Mouse (Mus musculus) kidney, postnatal 0 days (tissue): ENCODE measurements around the gene Dvl1. TPM values are rescaled to one million over a fixed set of nuclear protein-coding genes. Genes with fewer than 3 reads are reported as not detected.

ENCODE experiments used
- ATAC-seq: fragments of 200-750 bp; cut with Nextera tagmentation; replicated peaks from 2 replicates; pipeline ENCODE4 v1.8.0; 2017; ENCODE audit warnings: low read depth, moderate number of reproducible peaks, moderate TSS enrichment, moderate library complexity; ENCODE audit not compliant: low FRiP score
- DNase-seq: peaks from one replicate; pipeline ENCODE4 v3.0.0-alpha.2; 2016; ENCODE audit warnings: low spot score
- H3K27ac ChIP-seq: fragments of 300-500 bp; sonication (generic); 2 replicates; pipeline ENCODE4 v1.5.1; 2014; ENCODE audit warnings: mild to moderate bottlenecking
- H3K27me3 ChIP-seq: fragments of 300-500 bp; sonication (generic); 2 replicates; pipeline ENCODE4 v1.6.1; 2014; ENCODE audit warnings: low read length, mixed read lengths; ENCODE audit not compliant: insufficient read depth
- H3K36me3 ChIP-seq: fragments of 300-500 bp; sonication (generic); 2 replicates; pipeline ENCODE4 v1.6.1; 2014; ENCODE audit warnings: low read length, mixed read lengths; ENCODE audit not compliant: insufficient read depth
- H3K4me1 ChIP-seq: fragments of 300-500 bp; sonication (generic); replicated peaks from 2 replicates; pipeline ENCODE4 v1.6.1; 2014; ENCODE audit warnings: antibody characterized with exemption, low read length, mixed read lengths; ENCODE audit not compliant: insufficient read depth
- H3K4me2 ChIP-seq: fragments of 300-500 bp; sonication (generic); 2 replicates; pipeline ENCODE4 v1.6.1; 2014; ENCODE audit warnings: mild to moderate bottlenecking, low read length, moderate library complexity, mixed read lengths
- H3K4me3 ChIP-seq: fragments of 300-500 bp; sonication (generic); replicated peaks from 2 replicates; pipeline ENCODE4 v1.5.1; 2014; ENCODE audit warnings: low read depth, low read length
- H3K9ac ChIP-seq: fragments of 300-500 bp; sonication (generic); 2 replicates; pipeline ENCODE4 v1.6.1; 2014; ENCODE audit warnings: low read depth, low read length
- H3K9me3 ChIP-seq: fragments of 300-500 bp; sonication (generic); replicated peaks from 2 replicates; pipeline ENCODE4 v1.6.1; 2016; ENCODE audit warnings: low read length, inconsistent platforms, mixed read lengths
- CTCF ChIP-seq: IDR thresholded peaks from 2 replicates; pipeline ENCODE4 v1.5.1; 2016; ENCODE audit warnings: antibody characterized with exemption, low read depth, mild to moderate bottlenecking, moderate library complexity
- WGBS: fragments of 180-500 bp; shearing (Covaris S2); extraction: QIAGEN DNeasy Blood & Tissue Kit; methylation state at CpG from one replicate; pipeline ENCODE4 v1.1.7; 2014; 5-methylcytosine and 5-hydroxymethylcytosine counted together
- polyA plus RNA-seq: library from polyadenylated mRNA; unstranded; fragments of >200 nt; fragmentation: Nextera tagmentation; extraction: Ambion mirVana; gene quantifications from 2 replicates; pipeline ENCODE4 v1.2.1, GENCODE M21; 2015

Dvl1 gene
- polyA plus RNA-seq, 1 experiment from 2014 or later, result 16.6 TPM

- H3K27me3 ChIP-seq, result no peaks in the 10 kb centered on the region
- 50% methylated on average over 8 of the region's 8 CpGs for WGBS
- peak overlapping the region; percentile 88; the same call in 1 of the 2 replicates for H3K4me2 ChIP-seq
- H3K9ac ChIP-seq, result no peak overlapping the region
- no peak for DNase-seq
- H3K9me3 ChIP-seq, result no peaks in the 10 kb centered on the region
- no peak for TF ChIP-seq CTCF
- peak overlapping the region; percentile 91; the same call in 1 of the 2 replicates for H3K27ac ChIP-seq
- peaks cover 10% of the 10 kb centered on the region for H3K4me1 ChIP-seq
- H3K4me3 ChIP-seq, result no peak overlapping the region; the same call in 1 of the 2 replicates
- H3K36me3 ChIP-seq, result peaks cover 10% of the 10 kb centered on the region
- ATAC-seq, result no peak; the same call in none of the 2 replicates
Observed at GRCm38 (mm10) chr4:155830596-155830995, 16.6 kb upstream of the Dvl1 start.

DNA sequence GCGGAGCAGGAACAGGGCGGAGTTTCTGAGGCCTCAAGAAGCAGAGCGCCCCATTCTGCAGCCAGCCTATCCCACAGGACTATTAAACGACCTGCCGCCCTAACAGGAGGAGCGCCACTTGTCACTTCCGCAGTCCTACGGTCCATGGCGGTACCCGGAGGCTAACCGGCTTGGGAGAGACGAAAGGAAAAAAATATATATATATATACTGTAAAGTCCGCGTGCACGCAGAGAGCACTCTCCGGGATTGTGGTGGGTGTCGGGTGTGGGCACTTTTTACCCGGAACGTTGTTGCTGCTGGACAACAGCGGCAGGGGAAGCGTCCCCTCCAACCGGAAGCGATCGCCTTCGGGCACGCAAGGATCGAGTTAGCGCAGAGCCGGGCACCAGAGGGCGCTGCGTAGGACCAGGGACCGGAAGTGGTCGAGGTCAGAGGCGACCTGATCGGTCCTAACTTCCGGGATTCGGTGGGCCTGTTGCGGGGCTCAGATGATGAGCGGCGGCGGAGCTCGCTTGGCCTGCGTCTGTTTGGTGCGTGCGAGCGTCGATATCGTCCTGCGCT is 15.9 kb upstream of the Dvl1 start, which contains the start of gene Aurkaip1:
Gene Aurkaip1 (plus strand): TSS at position 68 of the 562 bp plus-strand sequence.
- TF ChIP-seq CTCF, result peak; percentile 95
- H3K4me2 ChIP-seq, result peak within 1 kb of the TSS; percentile 88
- DNase-seq (peak; percentile 97), ATAC-seq (peak; percentile 89)
- 1% methylated on average over 49 of the region's 49 CpGs for WGBS
- H3K4me3 ChIP-seq, result peak within 1 kb of the TSS; percentile 72
- H3K4me1 ChIP-seq, result peaks cover 10% of the 10 kb centered on the region
- H3K27ac ChIP-seq, result peak within 1 kb of the TSS; percentile 91
- no peaks in the 10 kb centered on the region for H3K27me3 ChIP-seq
- no peaks in the 10 kb centered on the region for H3K9me3 ChIP-seq
- peaks cover 10% of the 10 kb centered on the region for H3K36me3 ChIP-seq
- peak within 1 kb of the TSS; percentile 72 for H3K9ac ChIP-seq

- peak overlapping the region; percentile 88 for H3K4me2 ChIP-seq
- H3K4me3 ChIP-seq, result peak overlapping the region; percentile 72
- no peak for TF ChIP-seq CTCF
- no peaks in the 10 kb centered on the region for H3K9me3 ChIP-seq
- peaks cover 4% of the 10 kb centered on the region; the same call in 1 of the 2 replicates for H3K36me3 ChIP-seq
- ATAC-seq (no peak; the same call in 1 of the 2 replicates), DNase-seq (no peak)
- H3K27me3 ChIP-seq, result no peaks in the 10 kb centered on the region
- H3K27ac ChIP-seq, result peak overlapping the region; percentile 91
- peaks cover 10% of the 10 kb centered on the region for H3K4me1 ChIP-seq
- WGBS, result 2% methylated on average over 25 of the region's 25 CpGs
- peak overlapping the region; percentile 72 for H3K9ac ChIP-seq
Observed at GRCm38 (mm10) chr4:155831831-155832230, 15.4 kb upstream of the Dvl1 start.

DNA sequence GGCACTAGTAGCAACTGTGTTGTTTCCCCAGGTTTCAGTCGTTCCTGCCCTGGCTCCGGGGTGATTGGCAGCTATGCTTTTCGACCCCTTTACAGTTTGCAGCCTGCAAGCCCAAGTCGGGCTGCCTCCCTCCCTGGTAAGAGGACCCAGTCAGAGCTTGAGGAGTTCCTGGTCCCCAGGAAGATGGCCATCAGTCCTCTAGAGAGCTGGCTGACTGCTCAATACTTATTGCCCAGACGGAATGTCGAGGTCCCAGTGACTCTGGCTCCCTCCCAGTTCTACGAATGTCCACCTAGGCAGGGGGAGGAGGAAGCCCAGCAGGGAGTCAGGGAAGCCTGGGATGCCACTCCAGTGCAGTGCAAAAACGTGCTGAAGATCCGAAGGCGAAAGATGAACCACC is 14.9 kb upstream of the Dvl1 start:
- 49% methylated on average over 10 of the region's 10 CpGs for WGBS
- Histone ChIP-seq H3K4me2 (peak overlapping the region; percentile 88), H3K27ac (peak overlapping the region; percentile 91), H3K27me3 (no peaks in the 10 kb centered on the region), H3K4me3 (peak overlapping the region; percentile 72), H3K9me3 (no peaks in the 10 kb centered on the region), H3K36me3 (no peaks in the 10 kb centered on the region), H3K4me1 (peaks cover 10% of the 10 kb centered on the region), H3K9ac (peak overlapping the region; percentile 72)
- DNase-seq (no peak), ATAC-seq (no peak)
- no peak for TF ChIP-seq CTCF

DNA sequence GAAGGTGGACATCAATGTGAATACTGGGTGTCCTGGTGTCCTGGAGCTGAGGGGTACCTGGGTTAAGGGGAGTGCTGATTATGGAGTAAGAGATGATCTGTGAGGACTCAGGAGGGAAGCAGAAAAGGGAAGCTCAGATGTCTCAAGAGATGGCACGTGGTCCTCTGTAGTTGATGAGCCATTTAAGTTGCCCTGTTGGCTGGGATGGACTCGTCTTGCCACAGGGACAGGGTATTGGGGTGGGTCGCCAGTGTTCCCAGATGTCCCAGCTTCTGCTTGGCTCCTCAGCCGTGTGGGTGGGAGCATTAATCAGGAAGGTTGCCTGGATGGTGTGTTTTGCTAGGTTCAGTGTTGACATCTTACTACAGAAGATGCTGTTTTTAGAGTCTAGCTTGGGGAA is 14.0 kb upstream of the Dvl1 start:
- Histone ChIP-seq H3K9ac (no peak overlapping the region), H3K9me3 (no peaks in the 10 kb centered on the region), H3K36me3 (no peaks in the 10 kb centered on the region), H3K27ac (no peak overlapping the region), H3K4me3 (no peak overlapping the region), H3K4me1 (peaks cover 10% of the 10 kb centered on the region), H3K4me2 (no peak overlapping the region), H3K27me3 (no peaks in the 10 kb centered on the region)
- 88% methylated on average over 4 of the region's 4 CpGs for WGBS
- no peak for ATAC-seq
- no peak for TF ChIP-seq CTCF
- no peak for DNase-seq

DNA sequence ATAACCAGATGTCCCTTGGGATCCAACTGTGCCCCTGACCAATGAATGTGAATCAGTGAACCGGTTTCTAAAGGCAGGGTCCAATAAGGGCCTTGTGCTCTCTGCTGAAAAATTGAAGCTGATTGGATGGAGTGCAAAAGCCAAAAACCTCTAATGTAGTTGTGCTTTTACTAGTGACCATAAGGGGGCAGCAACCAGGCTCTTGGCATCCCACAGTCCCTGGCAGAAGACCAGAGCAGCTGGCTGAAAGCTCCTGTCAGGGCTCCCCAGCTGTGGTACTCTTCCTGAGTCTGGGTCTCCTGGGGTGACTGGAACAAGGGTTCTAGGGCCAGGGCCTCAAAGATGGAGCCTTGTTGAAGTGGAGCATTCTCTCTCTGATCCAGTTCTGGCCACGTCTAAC is 13.4 kb upstream of the Dvl1 start:
- Histone ChIP-seq H3K4me3 (no peak overlapping the region), H3K9ac (no peak overlapping the region), H3K9me3 (no peaks in the 10 kb centered on the region), H3K27me3 (no peaks in the 10 kb centered on the region), H3K4me2 (no peak overlapping the region), H3K36me3 (no peaks in the 10 kb centered on the region), H3K27ac (peak overlapping the region; percentile 71), H3K4me1 (peaks cover 10% of the 10 kb centered on the region)
- TF ChIP-seq CTCF, result peak; percentile 89
- ATAC-seq (peak; percentile 12; the same call in 1 of the 2 replicates), DNase-seq (peak; percentile 95)
- WGBS, result 25% methylated on average over 2 of the region's 2 CpGs
